Mouse (Mus musculus): Measurements from ENCODE around the gene Mipol1.

DNA sequence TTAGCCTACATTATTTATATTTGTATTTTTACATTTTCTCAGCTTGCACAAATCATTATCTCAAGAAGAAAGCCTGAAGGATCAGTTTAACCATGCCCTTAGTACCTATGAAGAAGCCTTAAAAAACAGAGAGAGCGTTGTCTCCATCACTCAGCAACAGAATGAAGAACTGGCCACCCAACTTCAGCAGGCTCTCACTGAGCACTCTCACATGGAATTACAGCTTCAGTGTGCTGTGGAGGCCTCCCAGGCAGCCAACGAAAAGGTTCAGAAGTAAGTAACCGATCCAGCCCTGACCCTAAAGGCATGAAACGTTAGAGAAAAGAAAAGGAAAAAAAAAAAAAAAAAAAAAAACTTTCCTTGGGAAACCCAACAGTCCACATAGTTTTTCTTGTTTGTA lies 226.7 kb downstream of the Mipol1 start:
- TF ChIP-seq POLR2A (IDR thresholded peaks at IDR 0.05; ENCODE audit: borderline replicate concordance, insufficient read depth, low read length) = no peak
- no peak for TF ChIP-seq CTCF (IDR thresholded peaks at IDR 0.05; ENCODE audit: borderline replicate concordance, insufficient read depth, low read depth, low read length)
